Mouse (Mus musculus): ENCODE results near the gene Phrf1.

Phrf1 gene

DNA sequence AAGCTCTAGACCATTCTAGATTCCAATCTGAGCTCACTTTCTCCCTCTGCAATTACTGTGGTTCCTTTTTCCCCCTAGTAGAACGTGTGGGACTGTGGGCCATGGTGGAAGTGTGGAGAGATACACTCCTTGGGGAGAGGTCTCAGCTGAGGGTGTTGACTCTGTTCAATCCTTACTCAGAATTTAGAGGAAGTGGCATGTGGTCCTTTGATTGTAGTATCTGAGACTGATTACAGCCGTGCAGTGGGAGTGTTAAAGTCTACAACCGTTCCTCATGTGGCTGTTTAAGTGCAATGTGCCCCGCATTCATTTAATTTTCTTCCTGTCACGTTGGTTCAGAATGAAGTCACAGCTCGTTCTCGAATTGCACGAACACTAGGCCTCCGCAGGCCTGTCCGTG lies 27.6 kb downstream of the Phrf1 start:
- no peak for DNase-seq (ENCODE audit: low read depth, low spot score)

DNA sequence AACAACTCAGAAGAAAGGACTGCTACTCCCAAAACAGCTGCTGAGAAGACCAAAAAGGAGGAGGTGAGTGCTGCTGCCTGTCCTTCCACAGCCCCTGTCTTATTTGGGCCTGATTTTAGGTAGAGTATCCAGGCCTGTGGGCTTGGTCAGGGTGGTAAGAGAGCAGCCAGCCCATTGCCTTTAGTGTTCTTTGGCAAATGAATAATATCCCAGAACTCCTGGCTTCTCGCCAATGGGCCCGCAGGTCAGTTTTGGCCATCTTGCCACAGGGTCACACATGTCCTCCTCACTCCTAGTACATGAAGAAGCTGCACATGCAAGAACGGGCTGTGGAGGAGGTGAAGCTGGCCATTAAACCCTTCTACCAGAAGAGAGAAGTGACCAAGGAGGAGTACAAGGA lies 32.9 kb downstream of the Phrf1 start:
- DNase-seq (ENCODE audit: low read depth, low spot score): no peak

DNA sequence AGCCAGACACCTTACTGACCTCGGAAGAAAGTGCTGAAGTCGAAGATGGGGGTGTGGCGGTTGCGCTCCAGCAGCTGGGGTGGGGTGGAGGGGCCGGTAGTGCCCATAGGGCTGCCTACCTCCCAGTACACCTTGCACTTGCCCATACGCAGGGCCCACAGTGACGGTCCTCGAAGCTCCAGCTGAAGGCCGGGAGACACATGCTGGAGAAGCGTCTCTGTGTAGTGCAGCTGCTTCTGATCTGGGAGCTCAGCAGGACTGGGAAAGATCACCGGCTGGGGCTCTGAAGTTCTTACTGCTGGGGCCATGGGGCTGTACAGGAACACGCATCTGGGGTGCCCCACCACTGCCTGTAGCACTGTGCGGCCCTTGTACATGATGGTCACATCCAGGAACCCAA lies 35.1 kb downstream of the Phrf1 start:
- DNase-seq (ENCODE audit: low read depth, low spot score): no peak

DNA sequence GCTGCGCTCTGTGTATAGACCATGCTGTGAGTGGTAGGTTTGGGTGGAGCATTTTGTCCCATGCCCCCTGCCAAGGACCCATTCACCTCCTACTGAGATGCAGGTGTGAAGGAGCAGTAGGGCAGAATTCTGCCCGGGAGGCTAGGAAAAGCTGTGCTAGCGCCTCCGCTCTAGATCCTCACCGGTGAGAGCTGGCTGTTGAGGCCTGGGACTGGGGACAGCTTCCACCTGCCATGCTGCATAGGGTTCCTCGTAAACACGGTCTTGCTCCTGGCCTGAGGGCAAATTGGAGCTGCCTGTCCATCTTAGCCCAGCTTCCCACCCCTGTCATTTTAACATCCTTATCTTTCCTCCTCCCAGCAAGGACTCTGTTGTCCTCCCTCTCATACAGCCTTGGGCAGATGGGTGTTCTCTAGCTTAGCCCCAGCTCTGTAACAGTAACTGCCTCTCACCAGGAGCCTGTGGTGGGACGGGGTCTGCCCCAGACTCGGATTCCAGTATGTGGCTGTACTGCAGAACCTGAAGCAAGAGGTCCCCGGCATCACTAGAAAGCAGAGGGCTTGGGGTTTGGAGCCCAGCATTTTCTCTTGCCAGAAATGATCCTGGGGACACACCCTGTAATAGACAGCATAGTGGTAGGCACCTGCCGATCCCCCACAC lies 35.6 kb downstream of the Phrf1 start:
- DNase-seq (ENCODE audit: low read depth, low spot score): no peak

DNA sequence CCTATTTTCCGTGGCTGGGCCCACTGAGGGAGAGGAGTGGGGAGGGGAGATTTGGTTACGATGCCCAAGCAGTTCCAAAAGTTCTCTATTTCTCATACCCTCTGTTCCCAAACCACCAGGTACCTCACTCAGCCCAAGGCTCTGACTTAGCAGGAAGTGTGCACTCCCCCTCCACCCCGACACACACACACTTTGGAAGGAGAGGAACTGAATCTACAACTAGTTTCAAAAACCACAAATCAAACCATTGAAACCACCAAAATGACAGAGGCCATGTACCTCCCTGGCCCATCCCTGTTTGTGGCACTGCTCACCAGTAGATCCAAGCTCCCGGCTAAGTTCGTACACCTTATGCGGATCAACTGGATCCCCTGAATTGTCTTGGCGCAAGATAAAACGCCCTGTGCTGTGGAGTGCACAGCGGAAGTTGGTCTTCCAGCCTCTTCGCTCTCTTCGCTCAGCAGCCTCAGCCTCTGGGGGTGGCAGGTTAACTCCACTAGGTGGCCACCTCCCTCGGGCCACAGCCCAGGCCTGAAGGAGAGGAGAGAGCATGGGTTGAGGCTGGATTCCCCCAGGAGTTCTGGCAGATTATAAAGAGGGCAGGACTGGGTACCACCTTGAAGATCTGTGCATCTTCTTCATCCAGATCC lies 36.3 kb downstream of the Phrf1 start:
- no peak for DNase-seq (ENCODE audit: low read depth, low spot score)

DNA sequence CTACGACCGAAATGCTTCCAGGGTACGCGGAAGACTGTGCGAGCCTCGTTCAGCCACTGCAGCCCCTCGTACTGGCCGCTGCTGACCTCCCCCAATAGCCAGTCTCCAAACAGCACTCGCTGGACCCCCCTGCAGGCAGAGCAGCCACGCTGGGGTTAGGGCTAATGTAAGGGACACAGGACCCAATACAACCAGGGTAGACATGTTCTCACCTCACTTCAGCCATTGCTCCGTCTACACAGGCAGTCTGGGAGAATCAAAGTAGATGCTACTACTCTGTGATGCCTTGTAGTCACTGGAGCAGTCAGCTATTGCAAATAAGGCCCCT lies 36.8 kb downstream of the Phrf1 start:
- no peak for DNase-seq (ENCODE audit: low read depth, low spot score)

DNA sequence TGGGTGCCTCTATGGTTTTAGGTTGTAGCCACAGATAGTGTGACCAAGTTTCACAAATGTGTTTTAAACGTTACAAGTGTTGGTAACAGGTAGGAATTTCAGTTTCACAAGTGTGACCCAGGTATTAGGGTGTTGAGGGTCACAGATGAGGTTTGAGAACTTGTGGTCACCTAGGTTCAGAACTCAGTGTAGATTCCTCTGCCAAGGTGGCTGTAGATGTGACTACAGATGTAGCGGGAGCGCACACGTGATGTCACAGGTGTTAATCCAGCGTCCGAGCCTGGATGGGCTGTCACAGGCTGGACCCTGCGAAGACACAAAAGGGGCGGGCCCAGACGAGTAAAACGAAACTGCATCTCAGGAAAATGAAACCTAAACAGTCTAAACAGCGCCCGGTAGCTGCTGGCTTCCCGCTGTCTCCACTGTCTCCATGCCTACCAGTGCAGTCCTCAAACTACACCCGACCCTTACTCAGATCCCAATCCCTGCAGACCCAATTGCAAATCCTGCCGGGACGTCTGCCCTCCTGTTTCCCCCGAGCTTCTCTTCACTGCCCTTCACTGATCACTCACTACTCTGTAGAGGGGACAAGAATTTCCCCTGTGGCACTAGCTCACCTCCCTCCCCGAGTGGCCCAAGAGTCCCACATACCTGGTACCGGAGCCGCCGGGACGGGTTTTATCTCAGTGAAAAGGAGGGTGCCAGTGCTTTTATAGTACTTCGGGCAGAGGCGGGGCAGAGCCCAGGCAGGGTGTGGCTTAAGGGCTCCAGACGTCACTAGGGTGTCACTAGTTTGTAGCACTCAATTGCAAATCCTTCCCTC lies 37.4 kb downstream of the Phrf1 start, which contains the start of gene Irf7:
Irf7 (minus strand) TSS at position 743 of the 823 bp plus-strand sequence.
- DNase-seq (ENCODE audit: low read depth, low spot score): no peak

DNA sequence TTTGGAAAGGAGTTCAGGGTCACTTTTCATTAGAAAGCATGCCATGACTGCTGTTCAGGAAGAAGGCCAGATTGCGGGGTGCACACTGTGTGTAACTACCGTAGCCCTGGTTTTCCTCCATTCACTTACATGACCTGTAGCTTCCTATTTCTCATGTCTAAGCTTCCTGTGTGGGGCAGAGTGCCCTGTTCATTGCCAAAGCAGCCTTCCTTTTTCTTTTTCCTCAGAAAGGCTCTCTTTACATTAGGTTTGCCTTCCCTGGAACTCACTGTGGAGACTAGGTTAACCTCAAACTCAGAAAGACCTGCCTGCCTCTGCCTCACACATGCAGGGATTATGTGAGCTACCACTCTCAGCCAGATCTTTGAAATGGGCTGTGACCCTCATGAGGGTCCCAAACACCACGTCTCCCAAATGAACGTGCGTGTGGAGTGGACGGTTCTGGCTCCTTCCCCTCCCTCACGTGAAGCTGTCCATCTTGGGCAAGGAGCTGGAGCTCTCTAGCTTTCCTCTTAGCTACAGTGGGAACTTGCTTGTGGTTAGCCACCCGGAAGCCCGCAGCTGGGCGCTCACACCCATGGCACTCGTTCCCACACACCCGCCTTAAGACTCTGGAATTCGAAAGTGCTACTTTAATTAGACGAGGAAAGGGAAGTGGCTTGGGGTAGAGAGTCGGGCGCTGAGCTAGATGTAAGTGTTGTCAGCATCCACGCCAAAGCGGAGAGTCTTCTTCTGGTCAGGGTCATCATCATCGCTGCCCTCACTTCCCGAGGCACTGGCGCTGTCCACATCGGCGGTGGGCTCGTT lies 40.1 kb downstream of the Phrf1 start:
- DNase-seq (ENCODE audit: low read depth, low spot score): no peak

DNA sequence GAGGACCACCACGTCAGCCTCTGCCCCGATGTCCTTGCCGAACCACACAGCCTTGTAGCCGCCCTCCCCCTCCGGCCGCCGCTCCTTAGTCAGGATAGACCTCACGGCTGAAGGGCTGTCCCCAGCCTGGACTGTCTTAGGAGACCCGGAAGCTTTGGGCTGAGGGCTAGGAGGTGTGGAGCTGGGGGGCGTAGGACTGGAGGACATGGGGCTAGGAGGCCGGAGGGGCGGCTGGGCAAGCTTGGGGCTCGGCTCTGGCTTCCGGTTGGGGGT lies 40.6 kb downstream of the Phrf1 start:
- no peak for DNase-seq (ENCODE audit: low read depth, low spot score)

DNA sequence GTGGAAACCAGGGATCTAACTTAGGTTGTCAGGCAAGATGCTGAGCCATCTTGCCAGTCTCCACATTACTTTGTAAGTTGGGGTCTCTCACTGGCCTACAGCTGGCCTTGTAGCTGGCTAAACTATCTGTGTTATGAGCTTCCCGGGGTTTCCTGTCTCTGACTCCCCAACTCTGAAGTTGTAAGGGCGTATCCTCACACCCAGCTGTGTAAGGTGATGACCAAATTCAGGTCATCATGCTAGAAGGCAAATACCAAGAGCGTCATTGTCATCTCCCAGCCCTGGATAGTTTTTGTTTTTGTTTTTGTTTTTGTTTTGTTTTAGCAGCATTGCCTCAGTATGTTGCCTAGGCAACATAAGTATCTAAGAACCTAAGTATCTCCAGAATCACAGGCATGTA lies 42.0 kb downstream of the Phrf1 start:
- DNase-seq (ENCODE audit: low read depth, low spot score): no peak

DNA sequence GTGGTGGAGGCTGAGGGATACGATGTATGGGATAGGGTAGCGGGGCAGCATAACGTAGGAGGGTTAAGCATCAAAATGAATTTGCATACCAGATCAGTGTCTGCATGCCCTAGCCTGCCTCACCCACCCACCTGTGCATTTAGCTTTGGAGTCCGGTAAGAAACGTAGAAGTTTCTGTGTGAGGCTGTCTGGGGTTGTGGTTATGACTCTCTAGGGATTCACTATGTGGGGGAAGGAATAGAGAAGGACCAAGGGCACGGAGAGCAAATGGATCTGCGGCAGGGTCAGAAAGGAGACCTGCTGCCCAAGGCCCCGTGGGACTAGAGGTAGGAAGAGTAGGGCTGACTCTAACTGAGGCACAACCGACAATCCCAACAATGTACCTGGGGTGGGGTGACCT lies 46.8 kb downstream of the Phrf1 start:
- no peak for DNase-seq (ENCODE audit: low read depth, low spot score)

DNA sequence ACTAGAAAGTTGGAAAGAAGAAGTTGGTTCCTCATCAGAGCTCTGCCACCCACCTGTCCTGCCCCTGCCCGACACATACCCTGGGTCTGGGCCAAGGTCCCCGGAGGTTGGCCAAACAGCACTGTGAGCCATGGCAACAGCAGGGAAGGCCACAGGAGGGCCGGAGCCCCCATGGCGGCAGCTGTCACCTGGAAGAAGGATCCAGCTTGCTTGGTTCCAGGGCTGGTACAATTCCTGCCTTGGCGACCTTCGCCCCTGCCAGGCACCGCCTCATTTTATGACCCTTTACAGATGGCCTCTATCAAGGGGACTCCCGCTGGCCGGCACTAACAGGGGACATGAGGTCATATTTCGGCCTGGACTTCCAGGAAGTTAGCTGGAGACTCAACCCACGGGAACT lies 48.0 kb downstream of the Phrf1 start, which contains the start of gene Cdhr5:
Cdhr5 (minus strand) TSS at position 241 of the 400 bp plus-strand sequence.
- no peak for DNase-seq (ENCODE audit: low read depth, low spot score)

DNA sequence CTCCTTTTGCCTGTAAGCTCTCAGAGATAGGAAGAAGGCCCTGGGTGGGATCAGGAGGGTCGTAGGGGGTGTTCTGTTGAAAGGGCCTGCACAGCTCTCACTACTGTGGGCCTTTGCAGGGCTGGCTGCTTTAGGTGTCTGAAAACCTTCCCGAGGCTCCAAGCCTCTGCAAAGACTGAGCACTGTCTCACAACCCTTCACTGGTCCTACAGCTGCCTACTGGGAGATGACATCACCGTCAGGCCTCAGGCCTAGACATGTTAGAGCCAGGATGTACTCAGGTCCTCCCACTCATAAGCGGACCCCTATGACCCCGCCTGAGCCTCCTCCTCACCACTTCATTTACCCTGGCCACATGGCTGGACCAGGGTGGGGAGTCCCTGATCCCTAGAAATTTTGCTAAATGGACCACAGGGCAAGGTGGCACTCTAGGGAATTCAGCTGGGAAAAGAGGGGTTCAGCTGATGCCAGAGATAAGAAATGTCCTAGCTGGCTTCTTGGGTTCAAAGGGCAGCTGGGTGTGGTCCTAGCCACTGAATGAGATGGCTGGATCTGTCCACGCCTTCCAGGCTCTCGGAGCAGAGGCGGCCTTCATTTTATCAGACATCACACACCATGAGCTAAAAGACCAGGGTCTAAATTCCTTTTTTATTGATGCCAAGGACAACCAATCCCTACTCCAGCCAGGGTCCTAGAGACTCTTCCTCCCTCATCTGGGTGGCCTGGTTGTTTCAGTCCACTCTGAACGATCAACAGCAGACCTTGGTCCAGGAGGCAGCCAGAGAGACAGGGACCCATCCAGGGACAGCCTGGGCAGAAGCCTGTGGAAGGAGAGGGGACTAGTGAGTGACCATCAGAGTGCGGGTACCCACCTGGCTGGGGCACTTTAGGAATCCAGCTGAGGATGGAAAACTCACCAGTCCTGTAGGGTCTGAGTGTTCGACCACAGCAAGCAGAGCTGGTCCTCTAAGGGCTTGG lies 49.4 kb downstream of the Phrf1 start:
- no peak for DNase-seq (ENCODE audit: low read depth, low spot score)

DNA sequence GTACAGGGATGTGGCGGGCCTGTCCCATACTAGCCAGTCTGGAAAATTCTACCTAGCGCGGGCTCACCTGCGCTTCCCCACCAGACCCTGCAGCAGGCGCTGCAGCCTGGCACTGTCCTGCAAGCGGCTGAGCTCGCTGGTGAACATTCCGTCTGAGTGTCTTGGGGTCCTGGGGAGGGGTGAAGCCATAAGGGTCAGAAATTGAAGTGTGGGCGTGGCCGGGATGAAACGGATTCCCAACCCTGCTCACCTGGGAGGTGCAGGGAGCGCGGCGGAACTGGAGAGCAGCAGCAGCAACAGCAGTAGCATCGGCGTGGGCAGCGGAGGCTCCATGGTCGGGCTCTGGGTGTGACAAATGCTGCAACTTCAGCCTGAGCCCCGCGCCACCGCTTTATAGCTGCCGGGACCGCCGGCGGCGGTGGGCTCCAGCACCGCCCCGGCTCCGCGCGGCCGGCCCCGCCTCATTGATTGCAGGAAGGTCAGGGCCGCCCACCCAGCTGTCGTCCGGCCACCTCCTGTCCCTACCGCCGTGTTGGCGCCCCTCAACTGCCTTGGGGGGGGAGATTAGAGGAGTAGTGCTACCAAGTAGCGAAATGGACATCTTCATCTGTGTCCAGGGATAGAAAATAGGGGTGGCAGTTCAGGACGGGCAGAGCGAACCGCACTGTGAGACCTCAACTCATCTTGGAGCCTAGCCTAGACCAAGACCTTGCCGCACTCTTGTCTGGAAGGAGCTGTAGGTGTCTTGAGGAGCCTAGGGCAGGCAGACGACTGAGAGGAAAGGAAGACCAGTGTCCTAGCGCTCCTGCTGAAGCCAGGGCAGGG lies 50.4 kb downstream of the Phrf1 start, which contains the start of gene Sct:
Sct (minus strand) TSS at position 368 of the 825 bp plus-strand sequence.
- DNase-seq (ENCODE audit: low read depth, low spot score): no peak

DNA sequence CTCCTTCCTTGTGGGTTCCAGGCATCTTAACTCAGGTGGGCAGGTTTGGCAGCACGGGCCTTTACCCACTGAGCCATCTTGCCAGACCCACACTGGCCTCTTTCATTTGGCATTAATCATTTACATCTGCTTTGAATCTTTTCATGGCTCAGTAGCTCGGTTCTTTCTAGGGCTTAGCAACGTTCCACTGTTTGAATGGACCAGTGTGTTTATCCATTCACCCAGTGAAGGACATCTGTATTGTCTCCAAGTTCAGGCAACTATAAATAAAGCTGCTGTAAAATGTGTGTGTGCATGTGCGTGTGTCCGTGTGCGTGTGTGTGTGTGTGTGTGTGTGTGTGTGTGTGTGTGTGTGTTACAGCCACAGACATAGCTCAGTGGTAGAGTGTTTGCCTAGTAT lies 52.9 kb downstream of the Phrf1 start:
- DNase-seq (ENCODE audit: low read depth, low spot score): no peak

DNA sequence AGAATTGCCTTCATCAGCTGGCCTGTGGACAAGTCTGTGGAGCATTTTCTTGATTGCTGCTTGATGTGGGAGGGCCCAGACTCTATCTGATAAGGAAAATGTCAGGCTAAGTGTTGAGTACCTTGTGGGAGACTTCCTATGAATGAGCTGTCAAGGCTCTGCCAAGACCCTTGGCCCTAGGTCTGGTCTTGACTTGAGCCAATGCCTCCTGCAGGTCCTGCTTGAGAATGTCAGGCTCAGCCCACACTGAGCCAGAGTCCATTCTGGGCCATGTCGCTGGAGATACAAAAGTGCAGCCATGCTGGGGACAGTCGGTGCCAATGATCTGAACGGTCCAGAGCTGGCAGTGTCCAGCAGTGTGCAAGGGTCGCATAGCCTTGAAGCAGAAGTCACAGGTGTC lies 54.2 kb downstream of the Phrf1 start:
- DNase-seq (ENCODE audit: low read depth, low spot score): no peak

DNA sequence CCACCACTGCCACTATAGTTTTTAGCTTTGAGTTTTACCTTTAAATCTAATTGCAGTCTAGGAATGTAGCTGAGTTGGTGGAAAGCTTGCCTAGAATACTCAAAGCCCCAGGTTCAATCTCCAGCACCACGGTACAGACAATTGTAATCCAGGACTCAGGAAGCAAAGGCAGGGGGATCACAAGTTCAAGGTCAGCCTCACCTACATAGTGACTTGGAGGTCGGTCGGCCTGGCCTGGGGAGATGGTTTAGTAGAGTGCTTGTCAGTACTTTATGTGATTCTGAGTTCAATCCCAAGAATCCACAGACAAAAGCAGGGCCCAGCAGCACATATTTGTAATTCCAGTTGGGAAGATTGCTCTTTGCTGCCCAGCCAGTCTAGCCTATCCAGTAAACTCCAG lies 59.5 kb downstream of the Phrf1 start:
- DNase-seq (ENCODE audit: low read depth, low spot score): no peak

DNA sequence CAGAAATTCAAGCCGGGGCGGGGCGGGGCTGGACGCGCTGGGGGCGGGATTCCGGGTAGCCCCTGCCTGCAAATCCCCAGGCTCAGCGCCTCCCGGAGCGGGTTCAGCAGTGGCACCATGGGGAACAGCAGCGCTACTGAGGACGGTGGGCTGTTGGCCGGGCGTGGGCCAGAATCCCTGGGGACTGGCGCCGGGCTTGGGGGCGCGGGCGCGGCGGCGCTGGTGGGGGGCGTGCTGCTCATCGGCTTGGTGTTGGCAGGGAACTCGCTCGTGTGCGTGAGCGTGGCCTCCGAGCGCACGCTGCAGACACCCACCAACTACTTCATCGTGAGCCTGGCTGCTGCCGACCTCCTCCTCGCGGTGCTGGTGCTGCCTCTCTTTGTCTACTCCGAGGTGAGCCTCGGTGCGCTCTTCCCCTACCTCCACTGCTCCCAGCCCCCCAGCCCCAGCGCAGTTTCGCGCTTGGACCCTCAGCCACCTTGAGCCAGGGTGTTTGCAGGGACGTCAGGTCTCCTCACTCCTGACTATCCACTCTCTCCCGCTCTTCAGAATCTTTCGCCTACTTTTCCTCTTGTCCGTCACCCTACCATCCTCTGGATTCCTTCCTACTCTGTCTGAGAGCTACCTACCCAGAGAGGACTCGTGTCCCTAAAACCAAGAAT lies 63.5 kb downstream of the Phrf1 start, which contains the start of gene Drd4:
Drd4 (plus strand) TSS at position 86 of the 662 bp plus-strand sequence.
- DNase-seq (ENCODE audit: low read depth, low spot score): no peak

All from retina, postnatal 7 days (tissue).